Mouse (Mus musculus) B cell, adult 62 days (primary cell): Measurements from ENCODE around the gene Rad23a. TPM values are rescaled to one million over a fixed set of nuclear protein-coding genes. Genes with fewer than 3 reads are reported as not detected.

Experiments
- total RNA-seq: library from RNA; stranded (reverse); gene quantifications from 4 replicates; pipeline ENCODE4 v1.2.4, GENCODE M21; 2023

Gene Rad23a
- 53.8 to 68.0 TPM (median 60.0 TPM) in 4 replicates for total RNA-seq

GRCm38 (mm10) chr8:84840248-84840999 lies at the start of gene Rad23a:
Rad23a (minus strand) TSS chr8:84840665.

GRCm38 (mm10) chr8:84871376-84872308 lies 31.2 kb upstream of the Rad23a start, which contains the start of gene Syce2:
Syce2 (plus strand) TSS chr8:84872111.

GRCm38 (mm10) chr8:84856864-84857441 lies 16.5 kb upstream of the Rad23a start, which contains the start of gene Farsa:
Farsa (plus strand) TSS chr8:84856989.

GRCm38 (mm10) chr8:84846722-84847572 lies 6.5 kb upstream of the Rad23a start, which contains the start of gene Calr:
Calr (minus strand) TSS chr8:84846934.

GRCm38 (mm10) chr8:84831490-84831889 lies 9.0 kb downstream of the Rad23a start, which contains the start of gene Gadd45gip1:
Gadd45gip1 (plus strand) TSS chr8:84831522.

GRCm38 (mm10) chr8:84822723-84823122 lies 17.7 kb downstream of the Rad23a start, which contains the start of gene Dand5:
Dand5 (minus strand) TSS chr8:84822823.

GRCm38 (mm10) chr8:84799999-84800831 lies 40.2 kb downstream of the Rad23a start, which contains the start of gene Nfix:
Nfix (minus strand) TSS chr8:84800344.

Other genes with a start within 250 kb of the Rad23a start
- 212 to 315 TPM (median 253 TPM) in 4 replicates for gene Ier2, start 177.8 kb downstream of the Rad23a start, total RNA-seq
- gene Trmt1, start 154.4 kb downstream of the Rad23a start, total RNA-seq, result 183 to 211 TPM (median 198 TPM) in 4 replicates
- gene Nacc1, start 152.8 kb downstream of the Rad23a start, total RNA-seq, result 54.4 to 60.3 TPM (median 58.1 TPM) in 4 replicates
- 120 to 133 TPM (median 125 TPM) in 4 replicates for gene Lyl1, start 139.2 kb downstream of the Rad23a start, total RNA-seq
- 0.85 TPM in 1 of 4 replicates, not detected in the others for gene G430095P16Rik, start 117.7 kb downstream of the Rad23a start, total RNA-seq
- gene Nfix, start 40.3 kb downstream of the Rad23a start, total RNA-seq, result 0.97 to 3.7 TPM (median 2.8 TPM) in 4 replicates
- 1.4 to 2.6 TPM (median 2.4 TPM) in 4 replicates for gene Dand5, start 17.8 kb downstream of the Rad23a start, total RNA-seq
- 10.7 to 13.2 TPM (median 12.1 TPM) in 4 replicates for gene Gadd45gip1, start 9.1 kb downstream of the Rad23a start, total RNA-seq
- 520 to 585 TPM (median 529 TPM) in 4 replicates for gene Calr, start 6.3 kb upstream of the Rad23a start, total RNA-seq
- 60.9 to 68.8 TPM (median 65.9 TPM) in 4 replicates for gene Farsa, start 16.3 kb upstream of the Rad23a start, total RNA-seq
- gene Syce2, start 31.4 kb upstream of the Rad23a start, total RNA-seq, result 5.7 to 9.3 TPM (median 8.5 TPM) in 4 replicates
- gene Gcdh, start 53.3 kb upstream of the Rad23a start, total RNA-seq, result 19.0 to 33.9 TPM (median 24.8 TPM) in 4 replicates
- gene Klf1, start 61.3 kb upstream of the Rad23a start, total RNA-seq, result 0.39 TPM in 1 of 4 replicates, not detected in the others
- gene Dnase2a, start 67.9 kb upstream of the Rad23a start, total RNA-seq, result 56.5 to 67.9 TPM (median 65.7 TPM) in 4 replicates
- gene Mast1, start 96.7 kb upstream of the Rad23a start, total RNA-seq, result 0.18 to 0.44 TPM (median 0.31 TPM) in 4 replicates
- gene Rtbdn, start 106.3 kb upstream of the Rad23a start, total RNA-seq, result not detected in 4 replicates
- 3.3 TPM in 1 of 4 replicates, not detected in the others for gene Gm49661, start 128.8 kb upstream of the Rad23a start, total RNA-seq
- 55.0 to 57.2 TPM (median 55.6 TPM) in 4 replicates for gene Prdx2, start 128.9 kb upstream of the Rad23a start, total RNA-seq
- gene Rnaseh2a, start 129.1 kb upstream of the Rad23a start, total RNA-seq, result 24.0 to 35.1 TPM (median 26.0 TPM) in 4 replicates
- 1,593 to 1,983 TPM (median 1,752 TPM) in 4 replicates for gene Junb, start 138.1 kb upstream of the Rad23a start, total RNA-seq
- gene Hook2, start 149.9 kb upstream of the Rad23a start, total RNA-seq, result 6.7 to 9.1 TPM (median 8.3 TPM) in 4 replicates
- not detected in 4 replicates for gene Best2, start 173.9 kb upstream of the Rad23a start, total RNA-seq
- 80.7 to 99.0 TPM (median 92.9 TPM) in 4 replicates for gene Asna1, start 184.6 kb upstream of the Rad23a start, total RNA-seq
- gene Trir, start 186.2 kb upstream of the Rad23a start, total RNA-seq, result 194 to 214 TPM (median 210 TPM) in 4 replicates
- gene Tnpo2, start 196.2 kb upstream of the Rad23a start, total RNA-seq, result 44.5 to 50.5 TPM (median 46.9 TPM) in 4 replicates
- gene Fbxw9, start 219.4 kb upstream of the Rad23a start, total RNA-seq, result 12.9 to 16.5 TPM (median 14.4 TPM) in 4 replicates
- not detected in 4 replicates for gene Gm5741, start 227.3 kb upstream of the Rad23a start, total RNA-seq
- gene Dhps, start 231.1 kb upstream of the Rad23a start, total RNA-seq, result 123 to 148 TPM (median 135 TPM) in 4 replicates
- gene Wdr83os, start 240.1 kb upstream of the Rad23a start, total RNA-seq, result 43.4 to 52.3 TPM (median 47.1 TPM) in 4 replicates
- 11.1 to 22.3 TPM (median 15.6 TPM) in 4 replicates for gene Wdr83, start 240.6 kb upstream of the Rad23a start, total RNA-seq
- gene Man2b1, start 242.6 kb upstream of the Rad23a start, total RNA-seq, result 152 to 159 TPM (median 155 TPM) in 4 replicates